Mouse (Mus musculus): ENCODE results near the gene Rbm14. TPM values are rescaled to one million over a fixed set of nuclear protein-coding genes. Genes with fewer than 3 reads are reported as not detected.

Gene Rbm14
- polyA plus RNA-seq (2012; rRNA removed) = 63.9 and 69.5 TPM in 2 replicates

DNA sequence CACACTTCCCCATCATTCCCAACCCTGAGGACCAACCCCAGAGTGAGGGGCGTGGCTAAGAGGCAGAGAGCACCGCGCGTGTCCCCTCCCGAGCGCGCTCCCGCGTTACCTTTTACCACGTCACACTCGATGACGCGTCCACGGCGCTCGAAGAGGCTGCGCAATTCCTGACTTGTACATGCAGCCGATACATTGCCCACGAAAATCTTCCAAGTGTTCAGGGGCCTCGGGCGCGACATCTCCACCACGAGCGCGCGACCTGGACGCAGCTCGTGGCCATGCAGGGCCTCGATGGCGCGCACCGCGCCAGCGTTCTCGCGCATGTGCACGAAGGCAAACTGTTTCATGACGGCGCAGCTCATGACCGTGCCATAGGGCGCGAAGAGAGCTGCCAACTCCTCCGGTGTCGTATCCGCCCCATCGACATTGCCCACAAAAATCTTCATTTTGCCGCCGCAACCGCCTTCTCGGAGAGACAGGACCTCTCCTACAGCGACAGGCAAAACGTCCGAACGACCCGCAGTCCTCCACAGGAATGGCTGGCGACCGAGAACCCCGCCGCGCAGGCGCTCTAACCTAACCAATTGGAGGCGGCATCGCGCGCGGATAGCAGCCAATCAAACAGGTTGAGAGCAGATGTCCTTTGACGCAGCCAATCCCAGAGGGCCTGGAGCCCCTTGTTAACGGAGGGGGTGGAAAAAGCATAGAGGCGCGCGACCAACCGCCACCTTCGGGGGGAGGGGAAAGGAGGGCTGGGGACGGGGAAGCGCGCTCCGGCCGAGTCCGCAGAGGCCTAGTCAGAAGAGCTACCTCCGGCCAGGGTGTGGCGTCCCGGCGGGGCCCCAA, at the start of gene Rbm14, which contains the start of gene Gm21992:
Rbm14 (minus strand) TSS at position 572 of the 846 bp plus-strand sequence.
Gm21992 (minus strand) TSS at position 550 of the 846 bp plus-strand sequence.

DNA sequence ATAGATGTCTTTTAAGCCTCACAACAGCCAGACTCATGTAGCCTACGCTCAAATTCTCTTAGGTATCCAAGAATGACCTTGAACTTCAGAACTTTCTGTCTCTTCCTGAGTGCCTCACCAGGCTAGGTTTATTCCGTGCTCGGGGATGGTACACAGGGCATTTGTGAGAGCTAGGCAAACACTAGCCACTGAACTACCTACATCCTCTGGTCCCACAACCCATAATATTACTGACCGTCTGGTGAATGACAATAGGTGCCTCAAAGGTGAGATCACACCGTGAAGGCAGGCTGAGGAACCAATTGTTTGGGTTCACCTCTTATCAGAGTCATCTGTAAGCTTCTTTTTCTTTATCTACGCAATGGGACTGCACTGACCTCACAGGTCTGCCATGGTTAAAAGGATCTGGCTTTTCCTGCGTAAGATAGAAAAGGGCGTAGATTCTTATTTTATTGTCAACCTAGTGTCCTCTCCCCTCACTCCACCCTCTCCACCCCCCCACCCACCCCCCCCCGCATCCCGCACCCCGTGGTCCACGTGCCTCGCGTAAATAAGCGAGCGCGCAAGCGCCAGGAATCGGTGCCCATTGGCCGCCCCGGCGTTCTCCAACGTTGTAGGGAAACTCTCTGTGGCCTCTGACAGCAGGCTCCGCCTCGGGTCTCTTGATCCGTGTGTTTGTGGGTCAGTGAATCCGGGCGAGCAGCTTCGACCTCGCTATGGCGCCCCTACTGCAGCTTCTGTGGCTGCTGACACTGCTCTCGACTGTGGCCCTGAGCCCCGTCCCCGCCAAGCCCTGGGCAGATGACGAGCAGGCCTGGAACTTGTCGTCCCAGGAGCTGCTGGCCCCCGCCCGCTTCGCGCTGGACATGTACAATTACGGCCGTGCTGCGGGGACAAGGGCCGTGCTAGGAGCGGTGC, 43.4 kb upstream of the Rbm14 start, which contains the start of gene Ctsf:
Ctsf (plus strand) TSS at position 579 of the 918 bp plus-strand sequence.

DNA sequence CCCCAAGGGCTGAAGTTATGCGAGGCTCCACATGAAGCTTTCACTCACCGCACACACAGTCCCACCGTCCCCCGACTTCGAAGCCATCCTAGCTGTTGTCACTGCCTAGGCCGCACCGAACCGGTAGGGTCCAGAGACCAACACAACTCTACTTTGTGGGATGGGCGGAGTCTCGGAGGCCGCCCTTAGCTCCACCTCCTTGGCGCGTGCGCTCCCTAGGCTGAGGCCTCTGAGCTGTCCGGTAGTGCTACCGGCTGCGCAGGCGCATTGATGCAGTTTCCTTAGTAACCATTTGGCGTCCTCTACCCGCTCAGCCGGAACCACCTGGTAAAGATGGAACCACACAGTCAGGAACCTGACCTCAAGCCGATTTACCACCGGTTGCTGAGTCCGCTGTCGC, 27.7 kb upstream of the Rbm14 start, which contains the start of the genes Ccs and Ccdc87:
Ccs (minus strand) TSS at position 184 of the 400 bp plus-strand sequence.
Ccdc87 (plus strand) TSS at position 218 of the 400 bp plus-strand sequence.

DNA sequence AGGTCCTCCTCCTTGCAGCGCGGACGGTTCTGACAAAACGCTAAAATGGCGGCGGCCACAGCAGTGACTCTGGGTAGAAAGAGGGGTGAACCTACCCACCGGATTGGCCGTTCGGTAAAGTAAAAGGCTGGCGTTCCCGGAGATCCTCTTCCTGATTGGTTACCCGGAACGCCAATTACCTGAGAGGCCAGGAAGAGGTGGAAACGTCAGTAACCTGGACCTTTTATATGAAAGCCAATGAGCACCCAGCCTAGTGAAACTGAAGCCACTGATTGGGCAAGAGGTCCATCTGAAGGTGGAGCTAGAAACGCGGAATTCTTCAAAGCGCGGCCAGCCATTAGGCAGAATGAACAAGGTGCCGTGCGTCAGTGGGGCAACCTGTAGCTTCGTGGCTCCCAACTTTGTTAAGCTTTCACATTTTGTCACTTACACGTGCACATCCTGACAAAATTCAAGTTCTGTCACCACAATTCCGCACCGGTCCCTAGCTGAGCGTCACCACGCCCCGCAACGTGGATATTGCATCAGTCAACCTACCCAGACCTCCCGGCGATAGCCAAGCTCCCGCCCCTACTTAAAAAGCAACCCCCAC, 17.5 kb downstream of the Rbm14 start, which contains the start of gene Rbm4:
Rbm4 (minus strand) TSS at position 71 of the 592 bp plus-strand sequence.

DNA sequence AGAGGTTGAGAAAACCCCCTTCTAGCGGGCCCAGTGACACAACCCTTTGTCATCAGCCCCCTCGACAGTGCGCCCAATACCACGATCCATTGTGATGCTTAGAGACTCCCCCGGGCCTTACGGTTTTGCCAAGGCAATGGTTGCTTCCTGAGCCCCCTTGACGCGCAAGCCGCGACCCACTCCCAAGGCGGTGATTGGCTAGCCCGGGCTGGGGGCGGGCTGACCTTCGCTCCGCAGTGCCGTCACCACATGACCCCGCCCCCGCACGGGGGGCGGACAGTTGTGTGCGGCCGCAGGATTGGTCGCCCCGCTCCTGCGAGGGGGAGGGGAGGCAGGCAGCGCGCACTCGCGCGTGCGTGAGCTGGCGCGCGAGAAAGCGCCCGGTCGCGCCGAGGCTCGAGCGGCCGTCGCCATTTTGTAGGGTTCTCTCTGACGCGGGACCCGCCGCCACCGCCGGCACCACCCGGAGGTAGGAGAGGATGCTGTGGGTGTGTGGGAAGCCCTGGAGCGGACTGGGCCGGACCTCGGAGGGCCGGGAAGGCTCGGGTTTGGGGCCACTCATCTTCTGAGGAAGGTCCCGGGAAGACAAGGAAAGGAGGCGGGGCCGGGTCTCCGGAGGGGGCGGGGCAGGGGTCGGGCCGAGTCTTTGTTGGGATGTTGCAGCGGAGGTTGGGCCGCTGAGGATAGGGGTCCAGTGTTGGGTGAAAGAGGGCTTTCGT, 55.1 kb downstream of the Rbm14 start, which contains the start of gene Rbm4b:
Rbm4b (plus strand) TSS at position 305 of the 719 bp plus-strand sequence.

Other genes with a start within 250 kb of the Rbm14 start
- gene Lrfn4, start 196.0 kb downstream of the Rbm14 start, polyA plus RNA-seq (2012; rRNA removed) = 61.8 and 65.1 TPM in 2 replicates
- gene Rce1, start 186.0 kb downstream of the Rbm14 start, polyA plus RNA-seq (2012; rRNA removed) = 106 and 166 TPM in 2 replicates
- 0.09 and 0.10 TPM in 2 replicates for gene Gm960, start 113.0 kb downstream of the Rbm14 start, polyA plus RNA-seq (2012; rRNA removed)
- gene Sptbn2, start 100.5 kb downstream of the Rbm14 start, polyA plus RNA-seq (2012; rRNA removed) = 2.8 and 3.0 TPM in 2 replicates
- 4.0 and 4.6 TPM in 2 replicates for gene Rbm4b, start 55.1 kb downstream of the Rbm14 start, polyA plus RNA-seq (2012; rRNA removed)
- gene Rbm4, start 17.7 kb downstream of the Rbm14 start, polyA plus RNA-seq (2012; rRNA removed) = 31.3 and 33.2 TPM in 2 replicates
- 10.2 and 18.0 TPM in 2 replicates for gene Gm21992, start within 50 bp of the Rbm14 start, polyA plus RNA-seq (2012; rRNA removed)
- 45.7 and 48.2 TPM in 2 replicates for gene Ccs, start 27.7 kb upstream of the Rbm14 start, polyA plus RNA-seq (2012; rRNA removed)
- 0.12 TPM in 1 of 2 replicates, not detected in the other for gene Ccdc87, start 27.7 kb upstream of the Rbm14 start, polyA plus RNA-seq (2012; rRNA removed)
- 79.6 and 90.6 TPM in 2 replicates for gene Ctsf, start 43.5 kb upstream of the Rbm14 start, polyA plus RNA-seq (2012; rRNA removed)
- 0.58 TPM in 2 replicates for gene Actn3, start 66.3 kb upstream of the Rbm14 start, polyA plus RNA-seq (2012; rRNA removed)
- gene Zdhhc24, start 67.0 kb upstream of the Rbm14 start, polyA plus RNA-seq (2012; rRNA removed) = 31.6 and 38.3 TPM in 2 replicates
- gene Bbs1, start 95.0 kb upstream of the Rbm14 start, polyA plus RNA-seq (2012; rRNA removed) = 2.6 and 3.9 TPM in 2 replicates
- gene Dpp3, start 116.7 kb upstream of the Rbm14 start, polyA plus RNA-seq (2012; rRNA removed) = 191 and 196 TPM in 2 replicates
- 3.7 and 3.9 TPM in 2 replicates for gene Peli3, start 131.5 kb upstream of the Rbm14 start, polyA plus RNA-seq (2012; rRNA removed)
- gene Mrpl11, start 150.5 kb upstream of the Rbm14 start, polyA plus RNA-seq (2012; rRNA removed) = 19.4 and 21.0 TPM in 2 replicates
- gene Npas4, start 178.7 kb upstream of the Rbm14 start, polyA plus RNA-seq (2012; rRNA removed) = 2.5 and 3.3 TPM in 2 replicates
- 9.9 and 14.0 TPM in 2 replicates for gene Slc29a2, start 212.2 kb upstream of the Rbm14 start, polyA plus RNA-seq (2012; rRNA removed)
- gene B4gat1, start 227.2 kb upstream of the Rbm14 start, polyA plus RNA-seq (2012; rRNA removed) = 23.4 and 23.6 TPM in 2 replicates
- 1.2 and 2.4 TPM in 2 replicates for gene AC124502.3, start 227.3 kb upstream of the Rbm14 start, polyA plus RNA-seq (2012; rRNA removed)
- 48.4 and 51.7 TPM in 2 replicates for gene Brms1, start 229.7 kb upstream of the Rbm14 start, polyA plus RNA-seq (2012; rRNA removed)
- 14.7 and 15.9 TPM in 2 replicates for gene Rin1, start 238.8 kb upstream of the Rbm14 start, polyA plus RNA-seq (2012; rRNA removed)

Measured in colon, adult 2 months (tissue).